Mouse (Mus musculus) cerebellum, postnatal 10 days (tissue): ENCODE data around the gene Mon1a.

Experiments
- DNase-seq, 2 experiments: peaks; one replicate each; pipeline ENCODE4 v3.0.0; 2021; ENCODE audit warnings: mixed read lengths in 2 of 2

The Mon1a gene

DNA sequence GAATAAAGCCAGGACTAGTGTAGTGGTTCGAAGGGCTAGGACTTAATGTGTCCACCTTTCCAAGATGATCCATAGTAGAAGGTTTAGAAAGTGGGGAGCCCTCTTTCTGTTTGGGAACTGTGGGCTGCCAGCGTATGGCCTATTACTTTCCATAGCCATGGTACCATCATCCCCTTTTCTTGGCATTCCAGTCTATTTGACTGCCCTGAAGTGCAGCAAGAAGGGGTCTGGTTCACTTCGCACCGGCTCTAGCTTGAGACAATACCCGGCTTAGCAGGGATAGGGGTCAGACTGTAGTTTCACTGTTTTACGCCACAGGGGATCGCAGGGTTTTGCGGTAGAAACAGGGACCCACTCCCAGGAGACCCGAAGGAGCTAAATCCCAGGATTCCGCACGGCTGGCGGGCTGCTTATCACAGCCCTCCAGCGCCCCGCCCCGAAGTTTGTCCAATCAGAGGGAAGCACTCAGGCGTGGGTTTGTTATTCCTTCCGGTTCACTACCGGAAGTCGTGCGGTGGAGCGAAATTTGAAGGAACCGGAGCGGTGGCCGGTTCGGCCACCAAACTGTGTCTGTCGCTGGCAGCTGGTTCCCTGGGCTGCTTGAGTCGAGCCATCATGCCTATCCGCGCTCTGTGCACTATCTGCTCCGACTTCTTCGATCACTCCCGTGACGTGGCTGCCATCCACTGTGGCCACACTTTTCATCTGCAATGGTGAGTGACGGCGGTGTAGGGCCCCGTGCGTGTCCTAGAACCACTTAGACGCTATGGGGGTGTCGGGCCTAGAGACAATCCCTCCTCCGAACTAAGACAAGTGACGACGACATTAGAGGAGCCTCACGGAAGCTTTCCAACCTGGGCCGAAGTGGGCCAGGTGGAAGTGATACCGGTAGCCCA is 62.8 kb downstream of the Mon1a start:
- peak; percentile 96 to 97 for DNase-seq
